Mouse (Mus musculus) kidney, adult 2 months (tissue): Measurements from ENCODE around the gene 1700125H20Rik. TPM values are rescaled to one million over a fixed set of nuclear protein-coding genes. Genes with fewer than 3 reads are reported as not detected.

ENCODE experiments used
- DNase-seq: peaks from one replicate; pipeline ENCODE4 v3.0.0; 2021
- H3K27ac ChIP-seq: fragments of 200-500 bp; 2 replicates; pipeline ENCODE4 v1.5.1; 2012; ENCODE audit warnings: low read depth, low read length, control low read depth, inconsistent platforms; ENCODE audit not compliant: insufficient read depth
- H3K27me3 ChIP-seq: fragments of 200-500 bp; replicated peaks from 2 replicates; pipeline ENCODE4 v1.6.1; 2012; ENCODE audit warnings: mild to moderate bottlenecking, moderate library complexity, low read length, inconsistent platforms; ENCODE audit not compliant: control insufficient read depth, insufficient read depth
- H3K36me3 ChIP-seq: fragments of 200-500 bp; 2 replicates; pipeline ENCODE4 v1.6.1; 2012; ENCODE audit warnings: mild to moderate bottlenecking, moderate library complexity, low read length, inconsistent platforms; ENCODE audit not compliant: control insufficient read depth, insufficient read depth
- H3K4me1 ChIP-seq: fragments of 200-500 bp; 2 replicates; pipeline ENCODE4 v1.6.1; 2011; ENCODE audit warnings: low read length; ENCODE audit not compliant: control insufficient read depth, insufficient read depth
- H3K4me3 ChIP-seq: fragments of 200-500 bp; 2 replicates; pipeline ENCODE4 v1.5.1; 2011; ENCODE audit warnings: mild to moderate bottlenecking, low read depth, low read length, control low read depth; ENCODE audit not compliant: insufficient read depth
- CTCF ChIP-seq: fragments of 200-500 bp; conservative IDR thresholded peaks from 2 replicates; pipeline ENCODE4 v1.5.1; 2011; ENCODE audit warnings: low read depth, mild to moderate bottlenecking, control low read depth, low read length, moderate library complexity, mixed read lengths; ENCODE audit not compliant: insufficient read depth, insufficient read length
- POLR2A ChIP-seq: fragments of 200-500 bp; IDR thresholded peaks from one replicate; pipeline ENCODE4 v1.6.1; 2011; ENCODE audit warnings: low read depth, low read length, control low read depth
- WGBS: fragments of 180-500 bp; shearing (Covaris S2); methylation state at CpG from one replicate; pipeline ENCODE4 v1.1.7; 2018; 5-methylcytosine and 5-hydroxymethylcytosine counted together
- polyA plus RNA-seq: library from polyadenylated mRNA; depleted of rRNA; stranded (reverse); fragments of >200 nt; gene quantifications from 2 replicates; pipeline ENCODE4 v1.2.3, GENCODE M21; 2012; rRNA removed

1700125H20Rik gene
- polyA plus RNA-seq: not detected in 2 replicates

GRCm38 (mm10) chr11:85170058-85170740 is at the start of gene 1700125H20Rik:
Gene 1700125H20Rik (plus strand): TSS chr11:85170404.
- no peak within 1 kb of the TSS for H3K27ac ChIP-seq
- peak; percentile 93 for DNase-seq

GRCm38 (mm10) chr11:85122073-85122472 is 48.1 kb upstream of the 1700125H20Rik start:
- H3K4me3 ChIP-seq: no peak overlapping the region
- no peaks in the 10 kb centered on the region for H3K36me3 ChIP-seq
- DNase-seq: no peak
- WGBS: 90% methylated on average over 1 of the region's 1 CpGs
- TF ChIP-seq CTCF: no peak
- TF ChIP-seq POLR2A: no peak
- no peaks in the 10 kb centered on the region; the same call in 1 of the 2 replicates for H3K4me1 ChIP-seq
- H3K27me3 ChIP-seq: no peaks in the 10 kb centered on the region
- no peak overlapping the region for H3K27ac ChIP-seq

More at GRCm38 (mm10) chr11:85170058-85170740, at the start of gene 1700125H20Rik:
- WGBS: 8% methylated on average over 21 of the region's 21 CpGs
- Histone ChIP-seq H3K4me1 (peaks cover 5% of the 10 kb centered on the region; the same call in 1 of the 2 replicates), H3K27me3 (no peaks in the 10 kb centered on the region), H3K4me3 (peak within 1 kb of the TSS; percentile 12), H3K36me3 (no peaks in the 10 kb centered on the region)
- TF ChIP-seq CTCF (peak; percentile 96), POLR2A (no peak)

GRCm38 (mm10) chr11:85123267-85123992 is 46.8 kb upstream of the 1700125H20Rik start:
- no peaks in the 10 kb centered on the region for H3K36me3 ChIP-seq
- 87% methylated on average over 3 of the region's 3 CpGs for WGBS
- TF ChIP-seq POLR2A (no peak), CTCF (no peak)

GRCm38 (mm10) chr11:85126257-85127102 is 43.7 kb upstream of the 1700125H20Rik start:
- Histone ChIP-seq H3K36me3 (no peaks in the 10 kb centered on the region), H3K4me3 (no peak overlapping the region), H3K27ac (no peak overlapping the region), H3K27me3 (no peaks in the 10 kb centered on the region), H3K4me1 (no peaks in the 10 kb centered on the region; the same call in 1 of the 2 replicates)
- TF ChIP-seq POLR2A (no peak), CTCF (no peak)
- DNase-seq: no peak
- WGBS: 51% methylated on average over 2 of the region's 2 CpGs

More at GRCm38 (mm10) chr11:85123267-85123992, 46.8 kb upstream of the 1700125H20Rik start:
- Histone ChIP-seq H3K4me3 (no peak overlapping the region), H3K27ac (no peak overlapping the region), H3K27me3 (no peaks in the 10 kb centered on the region), H3K4me1 (no peaks in the 10 kb centered on the region; the same call in 1 of the 2 replicates)
- DNase-seq: no peak

GRCm38 (mm10) chr11:85128883-85129282 is 41.3 kb upstream of the 1700125H20Rik start:
- H3K27me3 ChIP-seq: no peaks in the 10 kb centered on the region
- TF ChIP-seq CTCF: no peak
- no peak for DNase-seq
- no peak overlapping the region for H3K4me3 ChIP-seq
- no peak overlapping the region for H3K27ac ChIP-seq
- no peaks in the 10 kb centered on the region for H3K36me3 ChIP-seq
- 83% methylated on average over 1 of the region's 1 CpGs for WGBS
- H3K4me1 ChIP-seq: peaks cover 6% of the 10 kb centered on the region

GRCm38 (mm10) chr11:85131542-85131941 is 38.7 kb upstream of the 1700125H20Rik start:
- H3K27me3 ChIP-seq: no peaks in the 10 kb centered on the region
- DNase-seq: peak; percentile 28
- H3K36me3 ChIP-seq: no peaks in the 10 kb centered on the region; the same call in 1 of the 2 replicates
- H3K4me1 ChIP-seq: peaks cover 6% of the 10 kb centered on the region
- 35% methylated on average over 2 of the region's 2 CpGs for WGBS
- TF ChIP-seq CTCF: no peak
- no peak for TF ChIP-seq POLR2A
- H3K4me3 ChIP-seq: no peak overlapping the region
- H3K27ac ChIP-seq: no peak overlapping the region
